Mouse (Mus musculus): ENCODE results near the gene Tnfrsf1b. TPM values are rescaled to one million over a fixed set of nuclear protein-coding genes. Genes with fewer than 3 reads are reported as not detected.

The Tnfrsf1b gene
- polyA plus RNA-seq, 1 experiment, result 10.5 TPM

DNA sequence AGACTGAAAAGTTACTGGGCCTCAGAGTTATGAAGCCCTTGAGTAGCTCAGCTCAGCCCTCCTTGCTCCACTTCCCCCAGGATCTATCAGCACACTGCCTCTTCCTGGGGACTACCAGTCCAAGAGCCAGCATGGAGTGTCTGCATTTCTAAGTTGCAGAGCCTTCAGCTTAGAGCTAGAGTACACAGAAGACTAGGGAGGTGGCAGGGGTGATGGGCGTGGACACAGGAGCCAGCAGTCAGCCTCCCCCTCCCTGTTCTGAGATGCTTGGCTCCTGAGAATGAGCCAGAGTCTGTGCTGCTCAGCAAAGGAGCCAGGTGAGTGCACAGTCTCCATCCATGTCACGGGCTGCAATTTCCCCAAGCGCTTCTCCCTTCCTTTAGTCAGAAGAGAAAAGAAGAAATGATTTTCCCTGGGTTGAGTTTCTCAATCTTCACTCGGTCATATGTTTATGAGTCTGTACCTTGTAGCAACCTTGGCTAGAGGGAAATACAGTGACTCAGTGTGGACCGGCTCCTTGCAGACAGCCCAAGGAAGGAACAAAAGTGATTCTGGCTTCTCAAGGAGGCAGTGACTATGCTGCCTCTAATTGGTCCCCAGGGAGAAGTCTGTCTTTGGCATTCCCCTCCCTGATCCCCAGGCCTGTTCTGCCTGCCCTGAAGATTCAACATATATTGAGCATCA, 11.2 kb upstream of the Tnfrsf1b start:
- no peak for DNase-seq (ENCODE audit: low spot score)

DNA sequence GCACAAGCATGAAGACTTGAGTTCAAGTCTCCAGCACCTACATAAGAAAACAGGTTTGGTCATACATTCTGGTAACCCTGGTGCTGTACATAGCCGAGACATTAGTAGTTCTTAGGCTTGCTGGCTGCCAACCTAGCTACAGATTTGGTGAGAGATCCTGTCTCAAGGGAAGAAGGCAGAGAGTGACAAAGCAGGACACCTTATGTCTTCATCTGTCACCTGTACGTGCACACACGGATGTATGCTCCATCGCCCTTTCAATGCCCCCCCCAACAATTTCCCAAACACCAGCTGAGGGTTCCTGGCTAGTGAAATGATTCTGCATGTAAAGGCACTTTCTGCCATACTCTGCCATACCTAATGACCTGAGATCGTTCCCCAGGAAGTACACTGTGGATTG, 9.5 kb upstream of the Tnfrsf1b start:
- no peak for DNase-seq (ENCODE audit: low spot score)

DNA sequence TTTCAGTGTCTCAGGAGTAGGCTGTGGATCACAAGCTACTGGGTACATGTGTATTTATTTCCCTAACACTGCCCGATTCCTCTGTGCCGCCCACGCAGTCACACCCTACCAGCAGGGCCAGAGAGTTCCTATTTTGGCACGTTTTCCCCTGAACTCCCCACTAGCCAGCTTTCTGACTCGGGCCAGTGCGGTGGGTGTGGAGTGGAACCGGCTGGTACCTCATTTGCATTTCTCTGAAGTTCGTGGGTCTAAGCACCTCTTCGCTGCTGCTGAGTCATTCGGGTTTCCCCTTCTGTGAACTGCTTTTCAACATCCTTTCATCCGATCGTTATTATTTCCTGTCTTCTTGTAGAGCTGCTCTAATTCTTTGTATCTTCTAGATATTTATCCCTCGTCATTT, 7.7 kb upstream of the Tnfrsf1b start:
- DNase-seq (ENCODE audit: low spot score), result no peak

DNA sequence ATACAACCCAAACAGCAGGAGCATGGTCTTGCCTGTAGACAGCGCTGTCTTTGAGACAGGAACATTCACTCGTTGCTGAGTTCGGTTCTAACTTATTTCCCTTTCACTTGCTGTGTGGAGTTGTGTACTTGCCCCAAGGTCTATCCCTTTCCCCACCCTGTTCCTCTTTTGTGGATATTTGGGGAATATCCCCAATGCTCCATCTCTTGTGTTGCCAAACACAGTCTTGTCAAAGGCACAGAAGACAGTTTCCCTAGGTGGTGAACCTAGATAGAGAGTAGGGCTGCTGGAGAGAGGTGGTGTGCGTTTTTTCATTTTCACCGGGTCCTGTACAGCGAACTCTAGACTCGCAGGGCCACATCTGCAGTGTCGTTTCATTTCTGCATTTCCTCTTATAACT, 5.9 kb upstream of the Tnfrsf1b start:
- no peak for DNase-seq (ENCODE audit: low spot score)

DNA sequence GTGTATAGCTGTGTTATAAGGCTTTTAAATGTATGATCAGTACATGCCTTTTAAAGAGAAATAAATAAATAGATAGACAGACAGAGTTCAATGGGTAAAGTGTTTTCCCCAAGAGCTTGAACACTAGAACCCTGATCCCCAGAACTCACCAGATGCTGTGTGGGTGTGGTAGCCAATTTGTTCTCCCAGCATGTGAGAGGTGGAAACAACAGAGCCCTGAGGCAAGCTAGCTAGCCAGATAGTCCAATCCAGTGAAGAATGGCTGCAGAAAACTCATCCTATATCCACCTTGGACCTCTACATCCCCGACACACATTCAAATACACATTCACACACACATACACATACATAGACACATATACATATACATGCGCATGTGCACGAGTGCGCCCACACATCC, 4.9 kb upstream of the Tnfrsf1b start:
- DNase-seq (ENCODE audit: low spot score), result no peak

DNA sequence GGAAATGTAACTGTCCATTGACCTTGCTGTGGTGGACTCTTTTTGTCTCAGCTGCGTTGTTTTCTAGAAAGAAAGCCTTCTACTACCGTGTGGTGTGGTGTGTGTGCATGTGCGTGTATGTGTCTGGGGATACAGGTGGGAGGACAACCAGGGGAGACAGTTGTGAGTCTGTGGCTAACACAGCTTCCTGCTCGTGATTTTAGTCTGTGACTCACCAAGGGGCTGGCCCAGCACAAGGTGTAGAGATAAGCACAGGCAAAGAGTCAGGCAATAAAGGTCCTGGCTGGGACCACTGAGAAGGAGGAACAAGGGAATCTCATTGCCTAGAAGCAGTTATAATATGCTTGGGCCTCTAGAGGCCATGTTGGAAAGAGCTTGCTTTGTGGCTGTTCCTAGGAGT, 3.3 kb upstream of the Tnfrsf1b start:
- no peak for DNase-seq (ENCODE audit: low spot score)

DNA sequence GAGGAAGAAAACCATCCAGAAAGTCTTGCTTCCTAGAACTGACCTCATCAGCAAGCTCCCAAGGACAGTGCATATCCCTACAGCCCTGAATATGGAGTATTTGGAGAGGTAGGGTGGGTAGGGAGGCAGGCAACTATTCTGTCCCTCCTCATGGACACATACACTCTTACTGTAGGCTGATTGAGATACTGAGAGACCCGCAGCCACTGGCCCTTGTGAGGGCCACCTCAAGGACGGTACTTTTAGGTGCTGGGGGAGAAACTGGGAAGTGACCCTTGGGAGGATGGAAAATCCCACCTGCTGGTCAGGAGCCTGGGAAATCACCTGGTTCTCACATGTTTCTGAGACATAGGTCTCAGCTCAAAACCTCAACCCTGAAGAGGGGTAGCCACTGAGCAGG, 886 bp upstream of the Tnfrsf1b start:
- no peak for DNase-seq (ENCODE audit: low spot score)

DNA sequence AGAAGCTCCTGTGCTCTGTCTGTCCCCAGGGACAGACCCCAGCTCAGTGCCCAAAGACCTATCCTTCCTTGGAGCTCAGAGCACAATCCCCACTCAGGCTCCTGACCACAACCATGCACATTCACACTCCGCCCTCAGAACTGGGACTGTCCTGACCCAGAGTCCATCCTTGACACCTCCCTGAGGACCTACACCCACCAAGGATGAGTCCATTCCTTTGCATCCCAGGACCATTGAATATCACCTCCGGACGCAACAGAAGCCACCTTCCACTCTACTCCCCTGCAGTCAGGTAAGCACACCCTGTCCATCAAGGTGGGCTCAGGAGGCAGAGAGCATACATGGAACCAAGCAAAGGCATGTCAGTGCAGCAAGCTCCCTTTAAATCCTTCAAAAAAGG, 1.1 kb downstream of the Tnfrsf1b start:
- DNase-seq (ENCODE audit: low spot score), result no peak

DNA sequence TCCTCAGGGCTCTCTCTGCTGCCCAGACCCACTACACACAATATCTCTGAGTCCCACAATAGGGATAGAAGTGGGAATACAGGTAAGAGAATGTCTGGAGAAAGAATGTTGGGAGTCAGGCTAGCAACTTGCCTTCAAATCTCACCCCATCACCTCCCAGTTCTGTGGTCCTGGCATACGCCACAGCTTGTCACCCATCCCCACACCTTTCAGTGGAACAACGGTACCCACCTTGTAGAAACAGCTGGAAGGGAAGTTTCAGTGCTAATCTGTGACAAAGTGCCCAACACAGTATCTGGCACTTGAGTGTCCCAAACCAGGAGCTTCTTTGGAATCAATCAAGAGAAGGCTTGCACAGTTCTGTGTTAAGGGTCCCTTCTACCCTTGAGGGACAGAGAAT, 2.0 kb downstream of the Tnfrsf1b start:
- no peak for DNase-seq (ENCODE audit: low spot score)

DNA sequence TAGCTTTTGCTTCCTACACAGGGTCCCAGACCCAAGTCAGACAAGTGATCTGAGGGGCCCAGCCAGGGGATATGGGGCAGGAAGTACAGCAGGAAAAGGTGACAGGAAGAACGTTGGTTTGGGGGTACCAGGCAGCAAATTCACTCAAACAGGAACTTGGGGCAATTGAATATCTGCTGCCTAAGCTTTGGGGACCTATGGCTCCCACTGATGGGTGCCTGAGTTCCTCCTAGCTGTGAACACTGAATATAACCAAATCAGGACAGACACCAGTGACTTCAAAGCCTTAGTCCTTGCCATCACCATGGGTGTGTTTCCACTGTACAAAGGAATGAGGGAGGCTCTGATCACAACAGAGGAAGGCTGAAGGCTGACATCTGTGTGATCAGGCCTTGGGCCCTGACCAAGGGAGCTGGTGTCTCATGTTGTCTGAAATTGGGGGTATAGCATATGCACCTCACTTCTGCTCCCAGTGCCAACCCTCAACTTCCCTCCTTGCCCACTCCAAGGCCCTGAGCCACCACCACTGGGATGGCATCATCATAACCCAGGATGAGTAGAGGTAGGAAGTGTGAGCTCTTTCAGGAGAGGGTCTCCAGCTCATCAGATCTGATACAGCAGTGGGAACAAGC, 3.8 kb downstream of the Tnfrsf1b start:
- DNase-seq (ENCODE audit: low spot score), result no peak

DNA sequence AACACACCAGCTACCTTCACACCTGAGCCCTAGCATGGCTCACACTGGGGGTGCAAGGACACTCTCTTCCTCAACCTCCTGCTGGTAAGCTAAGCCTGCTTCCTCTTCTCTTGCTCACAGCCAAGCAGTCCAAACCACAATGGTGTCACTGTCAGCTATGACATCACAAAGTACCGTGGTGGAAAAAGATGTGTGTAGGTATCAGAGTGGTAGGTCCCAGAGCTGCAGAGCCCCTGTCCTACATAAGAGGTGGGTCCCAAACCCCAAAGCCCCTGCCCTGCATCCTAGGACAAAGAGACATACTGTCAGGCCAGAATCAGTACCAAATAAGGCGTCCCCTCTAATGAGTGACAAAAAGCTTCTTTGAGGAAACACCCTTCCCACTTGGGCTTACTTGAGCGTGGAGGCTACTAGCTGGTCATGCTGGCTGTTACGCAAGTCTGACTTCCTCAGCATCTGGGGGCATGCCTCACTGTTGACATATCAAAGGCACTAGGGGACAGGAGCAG, 5.9 kb downstream of the Tnfrsf1b start:
- no peak for DNase-seq (ENCODE audit: low spot score)

DNA sequence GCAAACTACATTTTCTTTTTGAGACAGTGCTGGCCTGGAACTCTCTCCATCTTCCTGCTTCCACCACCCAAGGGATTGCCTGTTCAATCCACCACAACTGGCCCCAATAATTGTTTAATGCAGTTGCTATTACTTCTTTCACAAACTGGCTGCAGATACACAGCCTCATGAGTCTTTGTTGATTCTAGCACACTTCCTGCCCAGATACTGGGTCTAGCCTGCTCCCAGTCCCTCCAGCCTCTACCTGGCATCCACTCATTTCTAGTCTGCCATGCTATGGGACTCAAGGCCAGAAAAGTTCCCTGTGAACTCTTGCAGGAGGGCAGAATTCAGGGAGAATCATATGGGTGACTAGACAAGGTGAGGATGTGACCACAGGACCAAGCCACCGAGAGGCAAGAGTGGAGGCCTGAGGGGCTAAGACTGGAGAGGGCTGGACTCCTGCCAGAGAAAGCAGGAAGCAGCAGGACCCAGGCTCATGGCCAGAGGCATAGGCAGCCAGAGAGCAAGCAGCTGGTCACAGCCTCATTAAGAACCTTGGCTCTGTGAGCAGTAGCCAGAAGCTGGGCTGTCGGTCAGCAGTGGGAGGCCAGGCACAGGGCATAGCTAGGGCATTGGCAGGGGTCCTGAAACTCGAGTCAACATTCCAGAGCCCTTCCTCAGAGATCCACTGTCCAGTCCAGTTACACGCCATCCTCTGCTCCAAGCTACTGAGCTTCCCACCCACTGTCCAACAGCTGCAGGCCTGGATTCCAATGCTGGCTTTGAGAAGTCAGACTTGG, 7.4 kb downstream of the Tnfrsf1b start:
- no peak for DNase-seq (ENCODE audit: low spot score)

DNA sequence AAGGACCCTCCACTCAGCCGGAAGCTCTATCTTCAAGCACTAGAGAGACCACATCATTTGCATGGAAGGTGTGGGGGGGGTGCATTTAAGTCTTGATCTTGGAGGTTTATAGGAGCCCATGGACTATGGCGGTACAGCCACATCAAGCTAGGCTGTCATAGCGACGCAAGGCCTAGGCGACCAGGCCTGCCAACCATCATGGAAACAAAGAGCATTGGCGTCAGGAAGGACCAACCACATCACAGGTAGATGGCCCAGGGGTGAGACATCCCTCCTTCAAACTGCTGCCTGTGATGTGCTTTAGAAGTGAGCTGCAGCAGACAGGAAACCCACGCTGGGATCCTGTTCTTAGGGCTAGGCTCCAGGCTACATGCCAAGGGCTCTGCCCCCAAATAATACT, 10.6 kb downstream of the Tnfrsf1b start:
- no peak for DNase-seq (ENCODE audit: low spot score)

DNA sequence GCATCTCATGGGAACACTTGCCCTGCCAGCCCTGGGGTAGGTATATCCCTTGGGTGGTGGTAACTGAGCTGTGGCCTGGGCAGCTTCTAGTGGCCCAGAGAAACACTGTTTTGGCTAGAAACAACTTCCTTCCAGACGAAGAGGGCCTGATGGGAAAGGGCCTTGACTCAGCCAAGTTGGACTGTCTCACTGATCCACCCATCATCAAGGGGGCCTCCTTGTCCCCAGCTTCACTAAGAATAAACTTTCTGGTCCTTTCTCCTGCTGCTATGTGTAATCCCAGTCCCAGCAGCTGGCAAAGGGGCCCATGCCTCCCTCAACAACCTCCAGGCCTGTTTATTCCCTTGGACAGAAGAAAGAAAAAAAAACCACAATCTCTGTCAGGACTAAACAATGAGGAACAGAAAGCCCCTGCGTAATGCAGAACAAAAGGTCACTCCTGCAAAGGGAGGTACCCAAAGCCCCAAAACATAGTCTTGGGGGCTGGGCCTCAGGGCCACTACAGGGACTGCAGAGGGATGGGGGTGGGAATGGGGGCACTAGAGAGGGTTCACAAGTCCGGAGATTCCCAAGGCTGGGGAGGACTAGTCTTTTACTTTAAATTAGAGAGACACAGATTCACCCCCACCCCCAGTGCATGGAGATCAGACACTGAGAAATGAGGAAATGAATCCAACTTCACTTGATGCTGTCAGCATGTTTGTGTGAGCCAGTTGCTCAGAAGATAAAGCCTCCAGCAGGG, 13.0 kb downstream of the Tnfrsf1b start:
- no peak for DNase-seq (ENCODE audit: low spot score)

DNA sequence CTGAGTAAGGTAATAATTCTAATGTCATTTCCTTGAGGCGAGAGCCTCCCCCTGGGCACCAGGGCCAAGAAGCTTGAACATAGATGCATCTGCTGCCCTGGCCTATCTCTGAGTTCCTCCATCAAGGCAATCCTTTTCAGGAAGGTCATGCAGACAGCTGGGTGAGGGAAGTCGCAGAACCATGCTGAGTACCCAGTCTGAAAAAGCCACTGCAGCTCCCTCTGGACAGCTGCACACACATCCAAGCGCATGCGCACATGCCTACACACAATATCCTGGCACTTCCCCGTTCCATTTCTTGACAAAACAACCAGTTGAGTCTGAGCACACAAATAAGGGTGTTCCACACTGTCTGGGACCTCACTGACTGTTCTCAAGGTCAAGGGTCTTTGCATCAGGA, 14.9 kb downstream of the Tnfrsf1b start:
- no peak for DNase-seq (ENCODE audit: low spot score)

DNA sequence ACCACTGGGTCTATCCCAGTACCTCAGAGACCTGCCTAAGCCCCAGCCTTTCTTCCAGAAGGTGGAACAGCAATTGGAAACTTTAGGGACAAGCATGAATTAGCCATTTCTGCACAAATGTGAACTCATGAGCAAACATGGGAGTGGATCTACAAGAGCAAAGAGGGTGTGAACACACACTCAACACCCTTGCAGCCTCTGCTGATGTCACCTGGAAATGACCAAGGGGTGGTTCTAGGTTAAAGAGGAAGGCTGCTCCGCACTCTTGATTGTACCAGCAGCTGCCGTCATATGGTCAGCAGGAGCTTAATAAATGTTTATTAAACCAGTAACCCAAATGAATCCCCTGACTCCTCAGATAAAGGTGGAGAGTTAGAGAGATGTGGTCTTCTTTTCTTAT, 16.0 kb downstream of the Tnfrsf1b start:
- no peak for DNase-seq (ENCODE audit: low spot score)

DNA sequence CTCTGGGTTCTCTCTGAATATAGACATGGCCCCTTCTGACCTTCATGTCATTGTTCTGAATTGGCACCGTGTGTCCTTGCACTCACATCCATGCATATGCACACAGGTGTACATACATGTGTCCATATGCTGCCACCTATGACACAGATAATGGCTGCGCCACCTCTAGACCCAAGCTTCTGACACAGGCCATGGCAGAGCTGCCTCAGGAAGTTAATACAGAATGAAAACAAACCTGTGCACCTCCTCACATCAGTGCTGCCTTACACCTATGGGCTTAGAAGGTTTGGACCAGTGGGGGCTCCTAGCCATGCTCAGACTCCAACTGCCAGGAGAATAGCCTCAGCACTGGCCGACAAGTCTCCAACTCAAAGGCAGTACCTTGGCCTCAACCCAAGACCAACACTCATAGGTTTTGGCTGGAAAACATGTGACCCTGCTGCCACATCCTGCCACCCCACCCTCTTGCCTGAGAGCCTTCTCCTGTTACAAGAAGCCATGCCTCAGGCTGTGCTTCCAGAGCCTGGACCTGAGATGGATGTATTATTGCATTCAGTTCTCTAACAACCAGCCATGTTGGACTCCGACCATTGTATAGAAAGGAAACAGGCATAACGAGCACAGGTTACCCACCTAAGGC, 17.0 kb downstream of the Tnfrsf1b start:
- no peak for DNase-seq (ENCODE audit: low spot score)

DNA sequence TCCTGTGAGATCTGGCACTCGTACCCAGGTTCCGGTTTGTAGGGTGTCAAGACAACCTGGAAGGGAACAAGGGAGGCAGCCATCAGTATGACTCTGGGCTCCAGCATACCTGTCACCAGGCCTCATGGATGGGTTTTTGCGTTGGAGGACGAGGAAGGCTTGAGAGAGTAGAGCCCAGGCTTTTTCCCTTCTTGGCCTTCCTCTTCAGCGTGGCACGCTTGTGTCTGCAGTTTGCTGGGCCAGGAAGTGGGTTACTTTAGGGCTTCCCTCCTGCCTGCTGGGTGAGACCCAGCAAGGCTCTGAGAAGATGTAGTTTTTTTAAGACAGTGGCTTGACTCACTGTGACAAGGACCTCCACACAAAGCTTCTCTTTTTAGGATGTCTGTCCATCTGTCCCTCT, 17.6 kb downstream of the Tnfrsf1b start:
- no peak for DNase-seq (ENCODE audit: low spot score)

DNA sequence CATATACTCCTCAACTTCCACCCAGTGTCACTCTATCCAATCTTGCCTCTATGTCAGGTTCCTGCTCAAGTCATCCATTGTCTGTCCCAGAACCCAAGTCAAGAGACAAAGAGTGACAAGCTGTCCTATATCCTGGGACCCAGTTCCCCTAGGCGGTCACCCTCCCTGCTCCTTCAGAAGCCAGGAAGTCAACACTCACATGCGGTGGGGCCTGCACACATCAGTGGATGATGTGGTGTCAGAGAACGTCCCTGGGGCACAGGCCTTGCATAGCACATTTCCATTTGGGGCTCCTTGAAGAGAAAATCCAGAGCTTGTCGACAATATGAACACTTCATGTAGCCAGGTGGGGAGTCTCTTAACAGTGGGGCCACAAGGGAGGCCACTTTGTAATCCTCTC, 22.1 kb downstream of the Tnfrsf1b start:
- no peak for DNase-seq (ENCODE audit: low spot score)

DNA sequence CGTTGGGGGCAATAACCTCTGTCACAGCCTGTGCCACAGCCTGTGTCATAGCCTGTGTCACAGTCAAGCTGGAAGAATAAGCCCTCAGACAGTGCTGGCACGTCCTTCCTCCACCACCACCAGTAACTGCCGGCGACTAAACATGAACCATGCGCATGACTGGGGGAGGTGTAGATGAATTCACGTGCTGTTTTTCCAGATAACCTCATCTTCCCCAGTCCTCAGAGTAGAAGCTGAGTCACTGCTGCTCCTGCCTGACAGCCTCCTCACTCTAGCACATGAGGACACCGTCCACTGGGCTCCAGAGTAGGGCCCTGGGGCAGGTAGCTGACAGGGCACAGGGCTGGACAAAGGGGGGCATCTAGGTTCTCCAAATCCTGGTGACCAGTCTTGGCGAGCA, 24.6 kb downstream of the Tnfrsf1b start:
- no peak for DNase-seq (ENCODE audit: low spot score)

DNA sequence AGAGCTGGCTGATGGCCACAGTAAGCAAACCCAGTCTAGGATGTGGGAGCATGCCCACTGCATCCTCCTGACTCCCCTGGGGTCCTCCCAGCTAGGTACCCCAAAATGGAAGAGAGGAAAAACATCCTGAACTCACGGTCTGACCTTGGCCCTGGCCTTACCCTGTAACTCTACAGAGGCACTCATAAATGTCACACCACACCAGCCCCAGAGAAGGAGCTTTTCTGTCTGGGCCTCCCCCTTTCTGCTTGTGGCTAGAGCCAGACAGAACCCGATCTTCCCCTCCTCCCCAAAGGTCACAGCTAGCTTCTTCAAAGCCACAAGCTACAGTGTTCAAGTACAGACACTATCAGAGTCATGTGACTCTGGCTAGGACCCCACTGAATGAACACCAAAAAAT, 25.3 kb downstream of the Tnfrsf1b start:
- DNase-seq (ENCODE audit: low spot score), result no peak

DNA sequence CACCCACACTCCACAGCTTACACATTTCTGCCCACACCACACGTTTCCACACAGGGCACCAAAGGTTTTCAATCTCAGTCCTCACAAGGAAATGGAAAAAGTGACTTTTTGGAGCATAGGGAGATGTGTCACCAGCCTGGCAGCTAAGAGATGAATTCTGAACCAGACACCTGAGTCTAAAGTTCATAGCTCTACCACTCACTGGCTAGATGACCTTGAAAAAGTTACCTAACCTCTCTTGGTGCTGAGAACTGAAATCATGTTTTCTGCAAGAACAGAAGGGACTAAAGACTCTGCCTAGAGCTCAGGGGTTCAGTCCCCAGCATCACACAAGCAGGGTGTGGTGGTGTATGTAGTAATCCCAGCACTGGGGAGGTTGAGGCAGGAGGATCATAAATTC, 26.7 kb downstream of the Tnfrsf1b start:
- no peak for DNase-seq (ENCODE audit: low spot score)
